Mouse (Mus musculus): ENCODE results near the gene Gtf2a1l. TPM values are rescaled to one million over a fixed set of nuclear protein-coding genes. Genes with fewer than 3 reads are reported as not detected.

The Gtf2a1l gene
- polyA plus RNA-seq, 1 experiment, result not detected

DNA sequence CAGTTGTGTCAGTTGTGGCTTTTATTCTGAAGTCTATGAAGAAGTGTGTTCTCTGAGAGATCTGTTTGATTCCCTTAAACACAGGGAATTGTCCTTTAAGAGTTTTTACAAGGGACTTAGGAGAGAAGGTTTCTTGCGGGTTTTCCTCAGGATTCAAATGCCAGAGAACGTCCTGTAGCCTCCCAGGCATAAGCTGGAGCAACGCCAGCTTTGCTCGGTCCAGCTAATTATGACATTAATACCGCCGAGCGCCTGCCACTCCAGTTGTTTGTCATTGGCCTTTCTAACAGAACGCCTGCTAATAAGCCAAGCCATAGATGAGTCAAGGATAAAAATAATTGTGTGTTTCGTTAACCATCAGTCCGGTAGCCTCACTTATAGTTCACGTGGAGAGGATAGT, 19.8 kb downstream of the Gtf2a1l start:
- Histone ChIP-seq H3K4me3 (replicated peaks; ENCODE audit: extremely low read depth, low read depth, low read length) (no peak overlapping the region), H3K4me1 (ENCODE audit: control insufficient read depth, insufficient read depth, low read length) (no peaks in the 10 kb centered on the region)
- no peak for DNase-seq
- TF ChIP-seq CTCF (IDR thresholded peaks at IDR 0.05; ENCODE audit: insufficient read depth, low read length), result no peak
- TF ChIP-seq POLR2A (IDR thresholded peaks at IDR 0.05; ENCODE audit: borderline replicate concordance, extremely low read depth, low read depth, low read length), result no peak
- WGBS, result 68% methylated on average over 11 of the region's 11 CpGs

DNA sequence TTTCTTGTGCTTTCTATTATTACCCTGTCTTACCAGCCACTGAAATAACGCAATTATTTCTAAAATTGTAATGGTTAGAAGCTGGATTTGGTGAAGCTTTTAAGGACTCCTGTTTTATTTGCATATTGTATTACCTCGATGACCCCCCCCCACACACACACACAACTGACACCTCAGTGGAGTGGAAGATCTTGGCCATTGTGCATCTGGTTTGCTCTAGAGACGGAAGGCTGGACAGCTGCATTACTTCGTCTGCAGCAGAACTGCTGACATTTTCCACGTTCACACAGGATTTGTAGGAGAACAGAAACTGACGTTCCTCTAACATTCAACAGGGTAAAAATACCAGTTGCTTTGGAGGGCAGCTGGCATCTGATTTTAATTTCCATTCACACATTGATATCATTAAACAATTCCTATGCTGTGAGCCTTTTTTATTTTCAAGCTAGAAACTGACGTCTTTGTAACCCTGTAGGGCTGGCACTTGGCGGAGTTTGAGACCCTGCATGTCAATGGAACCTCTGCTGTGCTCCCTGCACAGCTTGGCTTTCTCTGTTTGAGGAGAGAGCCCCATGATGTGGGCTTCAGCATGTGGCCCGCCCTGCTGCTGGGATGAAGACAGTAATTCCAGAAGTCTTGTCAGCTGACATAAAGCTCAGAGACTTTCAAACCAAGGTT, 28.3 kb downstream of the Gtf2a1l start:
- DNase-seq, result no peak
- WGBS, result 63% methylated on average over 9 of the region's 9 CpGs
- Histone ChIP-seq H3K4me1 (ENCODE audit: control insufficient read depth, insufficient read depth, low read length) (no peaks in the 10 kb centered on the region), H3K4me3 (replicated peaks; ENCODE audit: extremely low read depth, low read depth, low read length) (no peak overlapping the region)
- TF ChIP-seq POLR2A (IDR thresholded peaks at IDR 0.05; ENCODE audit: borderline replicate concordance, extremely low read depth, low read depth, low read length) (no peak), CTCF (IDR thresholded peaks at IDR 0.05; ENCODE audit: insufficient read depth, low read length) (no peak)

DNA sequence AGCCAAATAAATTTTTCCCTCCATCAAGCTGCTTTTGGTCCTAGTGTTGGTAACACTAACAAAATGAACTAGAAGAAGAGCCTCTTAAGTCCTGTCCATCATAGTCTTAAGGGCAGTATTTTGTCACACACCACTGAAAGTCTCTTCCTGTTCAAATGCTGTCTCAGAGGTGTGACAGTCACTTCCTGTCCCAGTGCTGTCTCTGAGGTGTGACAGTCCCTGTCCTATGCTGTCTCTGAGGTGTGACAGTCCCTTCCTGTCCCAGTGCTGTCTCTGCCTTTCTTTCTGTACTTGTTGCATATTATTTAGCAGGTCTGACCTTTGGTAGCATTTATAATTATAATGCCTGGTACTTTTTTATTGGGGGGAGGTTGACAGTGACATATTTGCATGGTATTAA, 32.4 kb downstream of the Gtf2a1l start:
- TF ChIP-seq POLR2A (IDR thresholded peaks at IDR 0.05; ENCODE audit: borderline replicate concordance, extremely low read depth, low read depth, low read length) (no peak), CTCF (IDR thresholded peaks at IDR 0.05; ENCODE audit: insufficient read depth, low read length) (no peak)
- Histone ChIP-seq H3K4me3 (replicated peaks; ENCODE audit: extremely low read depth, low read depth, low read length) (no peak overlapping the region), H3K4me1 (ENCODE audit: control insufficient read depth, insufficient read depth, low read length) (no peaks in the 10 kb centered on the region)
- DNase-seq, result no peak

DNA sequence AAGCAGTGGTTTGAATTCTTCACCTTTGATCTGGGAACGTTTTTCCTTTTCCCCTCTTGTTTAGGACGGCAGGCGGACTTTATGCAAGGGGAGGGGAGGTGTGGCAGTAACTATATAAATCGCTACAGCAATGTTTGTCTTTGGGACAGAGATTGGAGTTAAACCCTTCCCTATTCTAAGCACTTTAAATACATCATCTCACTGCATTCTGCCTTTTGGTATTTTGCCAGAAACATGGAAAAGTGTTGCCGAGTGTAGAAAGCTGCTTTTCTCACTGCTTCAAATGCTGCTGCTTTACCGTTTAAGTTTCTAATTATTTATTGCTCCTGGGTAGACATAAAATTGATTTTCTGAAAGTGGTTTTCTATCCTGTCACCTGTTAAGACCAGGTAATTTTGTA, 33.9 kb downstream of the Gtf2a1l start:
- TF ChIP-seq CTCF (IDR thresholded peaks at IDR 0.05; ENCODE audit: insufficient read depth, low read length) (no peak), POLR2A (IDR thresholded peaks at IDR 0.05; ENCODE audit: borderline replicate concordance, extremely low read depth, low read depth, low read length) (no peak)
- 22% methylated on average over 6 of the region's 6 CpGs for WGBS
- no peaks in the 10 kb centered on the region for H3K4me1 ChIP-seq (ENCODE audit: control insufficient read depth, insufficient read depth, low read length)
- no peak for DNase-seq
- no peak overlapping the region for H3K4me3 ChIP-seq (replicated peaks; ENCODE audit: extremely low read depth, low read depth, low read length)

DNA sequence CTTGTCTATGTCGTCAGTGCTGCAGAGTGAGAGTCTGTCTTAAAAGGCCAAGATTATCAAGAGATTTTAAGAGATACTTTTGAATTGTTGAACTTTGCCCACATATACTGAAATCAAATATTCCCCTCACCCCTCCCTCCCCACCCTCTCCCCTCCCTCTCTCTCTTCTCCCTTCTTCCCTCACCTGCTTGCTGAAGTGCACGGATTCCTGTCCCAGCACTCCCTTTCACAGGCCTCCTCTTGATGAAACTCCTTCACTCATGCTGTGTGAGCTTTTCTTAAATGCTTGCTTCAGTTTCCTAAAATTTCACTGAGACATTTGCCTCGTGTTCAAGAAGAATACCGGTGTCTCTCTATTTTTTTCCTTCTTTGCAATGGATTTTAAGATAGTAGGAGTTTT, 34.7 kb downstream of the Gtf2a1l start:
- Histone ChIP-seq H3K4me1 (ENCODE audit: control insufficient read depth, insufficient read depth, low read length) (no peaks in the 10 kb centered on the region), H3K4me3 (replicated peaks; ENCODE audit: extremely low read depth, low read depth, low read length) (no peak overlapping the region)
- no peak for TF ChIP-seq POLR2A (IDR thresholded peaks at IDR 0.05; ENCODE audit: borderline replicate concordance, extremely low read depth, low read depth, low read length)
- no peak for TF ChIP-seq CTCF (IDR thresholded peaks at IDR 0.05; ENCODE audit: insufficient read depth, low read length)
- no peak for DNase-seq
- WGBS, result 40% methylated on average over 4 of the region's 4 CpGs

DNA sequence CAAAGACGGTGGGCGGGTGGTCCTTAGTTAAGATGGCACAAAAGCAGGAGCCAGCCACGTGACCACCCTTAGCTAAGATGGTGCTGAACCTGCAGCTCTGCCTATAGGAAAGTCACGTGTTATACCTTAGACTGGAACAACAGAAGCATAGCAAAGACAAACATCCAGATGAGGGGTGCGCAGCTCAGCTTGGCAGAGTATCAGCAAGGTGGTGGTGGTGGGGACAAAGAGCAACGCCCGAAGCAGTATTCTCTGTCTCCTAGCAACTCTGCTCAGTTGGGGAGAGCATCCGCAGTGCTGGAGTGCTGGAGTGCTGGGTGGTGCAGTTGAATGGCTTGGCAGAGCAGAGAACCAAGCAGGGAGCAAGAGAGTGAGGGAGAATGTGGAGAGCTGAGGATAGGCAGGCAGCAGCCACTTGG, 37.8 kb downstream of the Gtf2a1l start:
- WGBS, result 61% methylated on average over 8 of the region's 8 CpGs
- Histone ChIP-seq H3K4me1 (ENCODE audit: control insufficient read depth, insufficient read depth, low read length) (no peaks in the 10 kb centered on the region), H3K4me3 (replicated peaks; ENCODE audit: extremely low read depth, low read depth, low read length) (no peak overlapping the region)
- TF ChIP-seq POLR2A (IDR thresholded peaks at IDR 0.05; ENCODE audit: borderline replicate concordance, extremely low read depth, low read depth, low read length) (no peak), CTCF (IDR thresholded peaks at IDR 0.05; ENCODE audit: insufficient read depth, low read length) (no peak)
- DNase-seq, result no peak

DNA sequence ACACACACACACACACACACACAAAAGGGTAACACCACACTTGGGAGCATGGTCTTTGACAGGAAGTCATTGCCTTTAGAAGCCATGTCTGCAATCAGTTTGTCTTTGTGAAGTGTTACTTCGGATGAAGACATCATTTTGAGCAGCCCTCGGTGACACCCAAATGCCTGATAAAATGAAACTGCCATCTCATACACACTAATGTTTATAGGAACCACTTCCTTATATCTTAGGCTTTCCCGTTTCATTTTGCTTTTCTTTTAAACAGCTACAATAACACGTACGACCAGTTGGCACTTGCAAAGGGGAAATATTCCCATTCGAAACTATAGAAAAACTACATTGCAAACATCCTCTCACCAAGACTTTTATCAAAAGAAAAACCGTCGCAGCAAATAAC, 81.2 kb downstream of the Gtf2a1l start:
- DNase-seq, result no peak
- H3K4me1 ChIP-seq (ENCODE audit: control insufficient read depth, insufficient read depth, low read length), result 0 out of 2 replicates have a peak, but pooled peaks cover 2% of the 10 kb centered on the region
- 36% methylated on average over 8 of the region's 8 CpGs for WGBS
- H3K4me3 ChIP-seq (replicated peaks; ENCODE audit: extremely low read depth, low read depth, low read length), result no peak overlapping the region
- TF ChIP-seq CTCF (IDR thresholded peaks at IDR 0.05; ENCODE audit: insufficient read depth, low read length), result no peak
- no peak for TF ChIP-seq POLR2A (IDR thresholded peaks at IDR 0.05; ENCODE audit: borderline replicate concordance, extremely low read depth, low read depth, low read length)

DNA sequence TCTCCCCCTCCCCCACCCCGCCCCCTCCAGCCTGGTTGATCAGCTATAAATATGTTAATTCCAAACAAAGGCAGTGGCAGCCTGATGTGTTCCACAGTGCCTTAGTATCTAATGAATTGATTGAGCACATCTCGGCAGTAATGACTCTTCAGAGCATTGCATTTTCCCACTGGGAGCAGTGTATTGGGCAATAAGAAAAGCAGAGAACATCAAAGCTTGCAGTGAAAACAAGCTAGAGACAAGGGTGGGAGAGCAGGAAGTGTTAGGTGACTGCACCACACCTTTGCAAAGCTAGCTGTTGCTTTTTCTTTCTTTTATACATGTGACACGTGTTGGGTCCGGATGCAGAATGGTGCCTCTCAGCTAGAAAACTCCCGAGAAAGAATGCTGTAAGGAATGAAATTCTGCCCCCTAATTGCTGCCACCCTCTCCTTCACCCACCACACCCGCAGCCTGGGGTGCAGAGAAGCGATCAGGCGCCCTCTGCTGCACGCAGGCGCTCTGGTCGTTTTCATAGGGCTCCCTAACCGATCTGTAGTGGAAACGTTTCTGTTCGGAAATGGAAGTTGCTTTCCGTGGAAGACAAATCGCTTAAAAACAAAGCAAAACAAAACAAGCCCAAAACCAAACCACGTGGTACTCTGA, 84.5 kb downstream of the Gtf2a1l start:
- no peak for DNase-seq
- H3K4me3 ChIP-seq (replicated peaks; ENCODE audit: extremely low read depth, low read depth, low read length), result no peak overlapping the region
- WGBS, result 9% methylated on average over 17 of the region's 17 CpGs
- TF ChIP-seq CTCF (IDR thresholded peaks at IDR 0.05; ENCODE audit: insufficient read depth, low read length) (peak; percentile 34; the same call in 1 of the 2 replicates), POLR2A (IDR thresholded peaks at IDR 0.05; ENCODE audit: borderline replicate concordance, extremely low read depth, low read depth, low read length) (no peak)
- 0 out of 2 replicates have a peak, but pooled peaks cover 2% of the 10 kb centered on the region for H3K4me1 ChIP-seq (ENCODE audit: control insufficient read depth, insufficient read depth, low read length)

DNA sequence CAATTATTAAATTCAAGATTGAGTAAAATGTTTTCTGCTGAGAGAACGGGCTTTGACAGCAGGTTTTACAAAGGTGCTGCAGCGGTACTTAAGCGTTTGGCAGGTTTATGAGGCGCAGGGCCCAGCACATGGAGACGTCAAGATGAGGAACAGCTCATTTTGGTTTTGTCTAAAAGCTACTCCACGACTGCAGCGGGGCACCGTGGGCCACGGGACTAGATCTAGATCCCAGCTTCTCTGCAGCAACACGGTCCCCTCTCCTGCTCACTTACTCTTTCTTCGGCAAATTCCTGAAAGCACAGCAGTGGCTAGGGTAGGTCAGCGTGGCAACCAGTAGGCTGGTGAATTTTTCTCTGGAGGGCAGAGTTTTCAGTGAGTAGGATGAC, 85.0 kb downstream of the Gtf2a1l start:
- Histone ChIP-seq H3K4me3 (replicated peaks; ENCODE audit: extremely low read depth, low read depth, low read length) (no peak overlapping the region), H3K4me1 (ENCODE audit: control insufficient read depth, insufficient read depth, low read length) (0 out of 2 replicates have a peak, but pooled peaks cover 2% of the 10 kb centered on the region)
- no peak for TF ChIP-seq CTCF (IDR thresholded peaks at IDR 0.05; ENCODE audit: insufficient read depth, low read length)
- TF ChIP-seq POLR2A (IDR thresholded peaks at IDR 0.05; ENCODE audit: borderline replicate concordance, extremely low read depth, low read depth, low read length), result no peak
- WGBS, result 49% methylated on average over 12 of the region's 12 CpGs
- no peak for DNase-seq

DNA sequence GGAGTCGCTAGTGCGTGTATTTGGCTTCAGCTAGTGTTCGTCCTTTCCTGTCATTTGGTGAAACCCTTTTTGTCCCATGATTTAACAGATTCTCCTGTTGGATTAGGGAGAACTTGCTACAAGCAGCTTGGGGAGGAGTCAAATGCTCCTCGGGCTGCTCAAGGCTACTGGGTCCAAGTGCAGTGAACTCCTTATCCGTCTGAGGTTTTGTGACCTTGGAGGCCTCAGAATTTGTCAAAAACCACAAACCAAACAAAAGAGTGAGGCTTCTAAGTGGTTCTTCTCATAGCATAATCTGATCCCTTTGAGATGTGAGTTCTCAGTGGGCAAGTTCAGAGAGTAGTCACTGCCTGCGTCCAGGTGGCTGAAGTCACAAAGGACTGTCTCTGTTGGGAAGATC, 87.3 kb downstream of the Gtf2a1l start:
- Histone ChIP-seq H3K4me1 (ENCODE audit: control insufficient read depth, insufficient read depth, low read length) (no peaks in the 10 kb centered on the region), H3K4me3 (replicated peaks; ENCODE audit: extremely low read depth, low read depth, low read length) (no peak overlapping the region)
- no peak for TF ChIP-seq POLR2A (IDR thresholded peaks at IDR 0.05; ENCODE audit: borderline replicate concordance, extremely low read depth, low read depth, low read length)
- no peak for TF ChIP-seq CTCF (IDR thresholded peaks at IDR 0.05; ENCODE audit: insufficient read depth, low read length)
- whole genome bisulfite sequencing, result 59% methylated on average over 6 of the region's 6 CpGs
- DNase-seq, result no peak
